Mouse (Mus musculus): ENCODE data around the gene Spred3.

GRCm38 (mm10) chr7:29128725-29129124 is 41.5 kb downstream of the Spred3 start:
- TF ChIP-seq GATA1 (IDR thresholded peaks at IDR 0.05; ENCODE audit: borderline replicate concordance, low read length) (no peak), FLI1 (IDR thresholded peaks at IDR 0.05; ENCODE audit: low read length) (no peak)

Measured in megakaryocyte, embryonic 14.5 days (primary cell).